Mouse (Mus musculus): ENCODE measurements at regions not wholly inside any gene's neighbourhood (a gene's known extent, or its start where the extent isn't known, plus 50 kb on each side); places are given as distances from the start of the nearest gene placed in this dataset.

GRCm38 (mm10) chr14:16144299-16144698, 104.8 kb upstream of the Ngly1 start:
- TF ChIP-seq CTCF (conservative IDR thresholded peaks at IDR 0.05; ENCODE audit: low read length) (no peak), POU5F1 (IDR thresholded peaks at IDR 0.05; ENCODE audit: borderline replicate concordance, low read length) (no peak)
